Mouse (Mus musculus) urinary bladder, postnatal 36 days (tissue): ENCODE data around the gene Cebpb.

ENCODE experiments used
- DNase-seq, 2 experiments: peaks; one replicate each; pipeline ENCODE4 v3.0.0; 2022; ENCODE audit warnings: low spot score in 2 of 2, mixed read lengths in 1 of 2

The Cebpb gene

GRCm38 (mm10) chr2:167691871-167692661, 3.4 kb downstream of the Cebpb start:
- DNase-seq: peak in 1 of 2 experiments; percentile 20

- DNase-seq: no peak
Observed at GRCm38 (mm10) chr2:167692831-167693230, 4.1 kb downstream of the Cebpb start.

GRCm38 (mm10) chr2:167693540-167693939, 4.8 kb downstream of the Cebpb start:
- DNase-seq: no peak

GRCm38 (mm10) chr2:167694244-167694643, 5.5 kb downstream of the Cebpb start:
- DNase-seq: no peak

DNA sequence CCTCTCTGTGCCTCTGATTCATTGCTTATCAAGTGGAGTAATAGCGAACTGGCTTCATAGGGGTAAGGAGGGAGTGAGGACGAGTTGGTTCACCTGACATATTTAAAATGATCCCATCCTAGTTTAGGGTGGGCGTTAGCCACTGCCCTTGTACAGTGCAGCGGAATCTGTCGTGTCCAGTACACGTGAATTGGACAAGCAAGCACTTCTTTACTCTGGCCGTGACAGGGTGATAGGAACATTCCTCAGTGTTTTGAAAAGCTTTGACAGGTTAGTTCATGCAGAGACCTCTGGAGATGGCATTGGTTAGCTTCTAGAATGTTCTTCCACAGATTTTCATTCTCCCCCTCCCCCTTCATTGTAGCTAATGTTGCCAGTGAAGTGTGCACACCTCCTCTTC, 6.2 kb downstream of the Cebpb start:
- no peak for DNase-seq

DNA sequence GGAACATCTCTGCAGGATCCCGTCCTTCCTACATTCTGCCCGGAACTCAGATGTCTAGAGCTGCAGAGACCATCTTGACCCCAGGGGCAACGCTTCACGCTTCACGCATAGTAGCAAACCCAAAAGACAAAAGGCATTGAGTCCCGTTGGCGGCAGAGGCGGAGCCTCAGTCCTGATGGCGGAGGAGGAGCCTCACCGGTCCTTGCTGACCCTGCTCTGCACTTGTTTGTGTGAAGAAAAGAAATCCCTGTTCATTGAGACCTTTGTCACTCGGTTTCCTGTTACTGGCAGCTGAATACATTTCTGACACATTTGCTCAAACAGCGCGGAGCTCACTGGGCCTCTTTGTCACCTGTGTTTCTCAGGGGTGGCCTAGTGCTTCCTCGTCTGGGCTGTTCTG, 6.8 kb downstream of the Cebpb start:
- DNase-seq: no peak

DNA sequence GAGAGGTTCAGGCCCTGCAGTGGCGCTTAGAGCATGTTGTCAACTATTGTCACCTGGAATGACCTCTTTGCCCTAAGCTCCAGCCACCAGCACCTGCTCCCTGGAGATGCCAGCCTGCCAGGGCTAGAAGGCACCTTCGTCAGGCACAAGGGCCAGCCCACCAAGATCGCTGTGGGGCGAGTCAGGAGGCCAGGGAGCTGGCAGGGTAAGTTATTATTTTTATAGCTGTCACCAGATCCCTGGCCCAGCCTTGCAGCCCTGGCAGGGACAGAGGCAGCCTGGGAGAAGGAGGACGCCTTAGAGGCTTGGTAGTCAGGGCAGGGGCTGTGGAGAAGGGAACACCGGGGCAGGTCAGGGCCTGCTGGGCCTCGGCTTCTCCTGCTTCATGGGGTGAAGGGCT, 7.4 kb downstream of the Cebpb start:
- DNase-seq: peak in 1 of 2 experiments; percentile 68

DNA sequence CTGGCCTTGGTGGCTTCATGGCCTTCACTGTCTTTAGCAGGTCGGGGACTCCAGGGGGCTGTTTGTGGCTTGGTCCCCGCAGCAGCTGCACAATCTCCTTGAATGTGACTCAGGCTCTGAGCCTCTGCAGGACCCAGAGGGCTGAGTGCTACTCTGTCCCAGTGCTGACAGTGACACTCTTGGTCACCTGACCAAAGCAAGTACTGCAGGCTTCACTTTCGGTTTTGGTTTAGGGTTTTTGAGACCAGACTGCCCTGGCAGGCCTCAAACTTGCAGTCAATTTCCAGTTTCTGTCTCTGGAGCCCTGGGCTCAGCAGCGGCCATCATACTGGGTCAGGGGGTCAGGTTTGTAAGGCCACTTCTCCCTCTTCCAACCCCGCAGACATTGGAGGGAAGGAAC, 9.2 kb downstream of the Cebpb start:
- peak in 1 of 2 experiments; percentile 39 for DNase-seq

DNA sequence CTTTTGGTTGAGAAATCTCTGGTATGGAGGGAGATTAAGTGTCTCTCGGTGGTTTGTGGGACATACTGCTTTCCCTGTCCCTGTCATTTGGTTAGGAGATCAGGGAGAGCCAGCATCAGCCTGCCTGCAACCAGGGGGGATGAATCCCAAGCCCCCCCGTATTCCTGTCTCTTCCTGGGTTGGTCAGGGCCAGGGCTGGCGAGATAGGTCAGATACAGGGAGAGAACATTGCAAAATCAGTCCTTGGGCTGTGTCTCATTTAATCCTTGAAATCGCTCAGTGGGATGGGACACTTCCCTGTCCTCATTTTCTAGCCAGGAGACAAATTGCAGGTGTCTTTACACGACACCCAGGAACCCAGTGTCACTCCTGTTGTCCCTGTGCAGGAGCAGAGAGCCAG, 11.3 kb downstream of the Cebpb start:
- DNase-seq: no peak

DNA sequence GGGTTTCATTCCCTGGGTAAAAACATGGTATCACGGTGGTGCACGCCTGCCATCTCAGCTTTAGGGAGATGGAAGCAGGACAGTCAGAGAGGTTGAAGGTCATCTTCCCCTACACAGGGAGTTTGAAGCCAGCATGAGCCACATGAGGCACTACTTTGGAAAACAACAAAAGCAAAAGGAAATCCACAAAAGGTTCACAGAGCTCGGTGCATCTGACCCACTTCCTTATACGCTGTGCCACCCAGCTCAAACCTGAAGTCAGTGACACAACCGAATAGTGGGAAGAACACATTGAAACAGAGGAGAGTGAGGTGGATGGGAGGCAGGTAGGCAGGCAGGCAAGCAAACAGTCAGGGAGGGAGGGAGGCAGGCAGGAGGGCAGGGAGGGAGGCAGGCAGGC, 12.8 kb downstream of the Cebpb start:
- DNase-seq: no peak

- no peak for DNase-seq
Observed at GRCm38 (mm10) chr2:167702126-167702525, 13.4 kb downstream of the Cebpb start.

GRCm38 (mm10) chr2:167704409-167704808, 15.7 kb downstream of the Cebpb start:
- DNase-seq: no peak

- no peak for DNase-seq
Observed at GRCm38 (mm10) chr2:167706183-167706939, 17.6 kb downstream of the Cebpb start.

- no peak for DNase-seq
Observed at GRCm38 (mm10) chr2:167708373-167708772, 19.7 kb downstream of the Cebpb start.

DNA sequence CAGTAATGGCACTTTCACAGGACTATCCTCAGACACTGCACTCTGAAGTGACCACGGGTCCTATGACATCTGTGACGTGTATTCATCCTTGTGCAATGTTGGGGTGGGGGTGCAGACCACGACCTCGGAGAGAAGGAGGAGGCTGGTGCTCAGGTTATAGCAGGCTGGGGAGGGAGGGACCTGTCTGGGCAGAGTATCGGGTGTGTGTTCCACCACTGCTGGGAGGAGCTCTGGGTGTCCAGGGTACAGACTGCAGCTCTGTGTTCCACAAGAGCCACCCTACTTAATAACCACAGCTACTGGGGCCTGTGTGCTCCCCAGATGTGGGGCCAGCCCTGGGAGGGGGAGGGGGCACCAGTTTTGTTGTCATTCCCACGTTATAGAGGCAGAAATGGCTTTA, 21.3 kb downstream of the Cebpb start:
- DNase-seq: no peak

DNA sequence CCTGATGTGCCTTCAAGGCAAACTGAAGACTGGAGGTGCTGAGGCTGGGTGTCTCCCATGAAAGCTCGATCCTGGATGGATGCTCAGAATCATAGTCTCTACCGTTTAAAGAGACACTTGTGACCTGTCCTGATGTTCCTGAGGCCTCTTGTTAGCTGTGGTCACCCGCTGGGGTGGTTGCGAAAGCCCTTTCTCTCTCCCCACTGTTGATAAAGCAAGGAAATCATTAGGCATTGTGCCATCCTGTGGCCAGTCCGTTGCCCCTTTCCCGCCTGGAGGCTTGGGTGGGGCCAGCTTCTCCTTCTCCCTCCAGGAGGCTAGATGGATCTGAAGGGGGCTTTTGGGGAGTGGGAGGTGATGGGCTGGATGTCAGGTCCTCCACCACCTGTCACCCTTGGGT, 21.9 kb downstream of the Cebpb start:
- DNase-seq: no peak

DNA sequence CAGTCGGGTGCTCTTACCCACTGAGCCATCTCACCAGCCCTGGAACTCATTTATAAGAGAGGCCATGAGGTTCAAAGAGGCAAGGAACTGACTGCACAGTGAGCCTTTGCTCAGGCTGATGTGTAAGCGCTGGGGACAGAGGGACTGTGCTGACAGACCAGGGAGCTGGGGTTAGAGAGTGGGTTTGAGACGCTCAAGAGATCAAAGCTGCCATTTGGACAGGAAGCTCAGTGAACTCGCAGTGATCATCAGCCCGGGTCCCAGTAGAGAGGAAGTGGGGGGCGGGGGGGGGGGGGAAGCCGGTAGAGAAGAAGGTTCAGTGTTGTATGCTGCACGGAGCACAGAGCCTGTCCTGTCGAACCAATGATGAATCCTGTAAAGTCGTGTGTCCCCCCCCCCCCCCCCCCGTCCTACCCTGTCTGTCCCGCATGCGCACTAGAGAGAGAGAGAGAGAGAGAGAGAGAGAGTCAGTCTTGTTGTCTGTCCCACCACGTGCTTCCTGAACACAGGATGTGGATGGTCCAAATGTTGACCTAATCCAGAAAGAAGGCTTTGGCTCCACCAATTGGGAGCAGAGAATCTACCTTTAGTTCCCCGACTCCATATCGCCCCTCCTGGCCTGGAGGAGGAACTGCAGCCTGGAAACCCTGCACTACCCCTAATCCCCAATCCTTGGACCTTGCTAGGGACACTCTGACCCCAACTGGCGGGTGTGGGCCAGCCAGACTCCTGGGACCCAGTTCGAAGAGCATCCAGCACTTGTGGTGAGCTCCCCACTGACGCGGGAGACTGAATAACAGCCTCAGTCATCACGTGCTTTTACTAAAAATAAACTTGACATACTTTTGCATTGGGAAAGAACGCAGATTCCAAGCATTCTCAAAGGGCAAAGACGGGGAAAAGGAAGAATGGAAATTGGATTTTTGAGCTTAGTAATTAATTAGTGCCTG, 24.4 kb downstream of the Cebpb start:
- no peak for DNase-seq

DNA sequence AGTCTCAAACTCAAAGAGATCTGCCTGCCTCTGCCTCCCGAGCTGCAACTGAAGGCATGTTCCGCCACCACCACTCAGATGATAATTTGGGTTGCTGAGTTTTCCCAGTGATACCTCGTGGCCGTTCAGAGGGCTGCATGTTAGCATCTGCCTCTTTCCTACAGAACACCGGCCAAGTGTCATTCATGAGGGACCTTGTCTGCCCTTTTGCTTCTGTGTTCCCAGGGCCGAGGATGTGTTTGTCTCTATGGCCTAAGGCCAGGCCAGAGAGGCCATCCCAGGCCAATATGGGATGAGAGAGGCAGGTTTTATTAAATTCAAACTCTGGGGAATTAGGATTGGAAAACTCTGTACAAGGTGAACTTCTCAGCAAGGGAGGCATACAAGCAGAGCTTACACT, 25.6 kb downstream of the Cebpb start:
- no peak for DNase-seq

DNA sequence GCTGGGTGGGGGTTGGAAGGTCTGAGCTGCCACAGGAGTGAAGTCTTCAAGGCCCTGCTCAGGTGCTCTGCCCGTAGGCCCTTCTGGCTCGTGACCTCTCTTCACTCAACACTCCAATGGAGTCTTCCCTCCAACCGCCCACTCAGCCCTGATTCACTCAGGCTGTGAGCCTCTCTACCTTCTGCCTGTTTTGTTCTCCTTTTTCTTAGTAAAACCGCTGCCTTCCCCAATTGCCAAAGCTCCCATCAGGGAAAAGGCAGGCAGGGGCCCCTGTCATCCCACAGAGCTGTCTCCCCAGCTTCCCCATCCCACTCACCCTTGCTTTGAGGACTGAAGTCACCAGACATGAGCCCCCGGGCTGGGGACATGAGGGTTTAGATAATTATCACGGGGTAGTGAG, 26.3 kb downstream of the Cebpb start:
- DNase-seq: no peak

GRCm38 (mm10) chr2:167717208-167717607, 28.5 kb downstream of the Cebpb start:
- DNase-seq: no peak

DNA sequence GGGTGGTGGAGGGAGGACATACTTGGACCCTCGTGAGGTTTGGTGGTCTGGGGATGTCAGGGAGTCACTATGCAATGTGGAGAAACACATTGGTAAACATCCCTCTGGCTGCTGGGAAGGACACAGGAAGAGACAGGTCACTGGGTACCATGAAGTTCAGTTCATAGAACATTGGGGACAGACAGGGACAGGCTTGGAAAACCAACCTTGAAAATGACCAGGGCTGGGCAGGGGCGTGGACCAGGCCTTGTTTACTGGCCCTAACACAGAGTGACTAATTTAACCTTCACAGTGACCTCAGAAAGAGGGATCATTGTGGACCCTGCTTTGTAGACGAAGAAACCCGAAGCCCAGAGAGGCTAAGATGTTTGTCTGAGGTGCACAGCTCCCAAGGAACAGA, 30.8 kb downstream of the Cebpb start:
- no peak for DNase-seq
